Comparison of ENCODE assay signal across 23 mouse cellular contexts in genomic region chr14:8313877-8314276, GRCm38 (mm10). TPM values are rescaled to one million over a fixed set of nuclear protein-coding genes. Genes with fewer than 3 reads are reported as not detected.
DNase-seq lines count a peak whose midpoint lies in the region; ATAC-seq and TF ChIP-seq lines count a peak whose summit lies in the region.
"Had no signal": no experiment of that assay in that cellular context is flagged by ENCODE, and none has a peak within 500 bp of the region (broad histone marks: within the 10 kb centered on the region; RNA-seq: fewer than 3 reads in every experiment).

No protein-coding gene starts in this region.

- 34% methylated on average over 7 of the region's 7 CpGs for WGBS in hindbrain, postnatal 0 days
- 33% methylated on average over 7 of the region's 7 CpGs for WGBS in hindbrain, embryonic 13.5 days

- H3K4me2 ChIP-seq in hindbrain, postnatal 0 days (ENCODE audit: low read depth, low read length), result no peak overlapping the region
- no peak overlapping the region for H3K4me2 ChIP-seq in hindbrain, embryonic 13.5 days
- H3K4me2 ChIP-seq: heart, embryonic 11.5 days; neural tube, embryonic 15.5 days had no signal

- no peak for ATAC-seq in hindbrain, postnatal 0 days
- no peak for ATAC-seq in hindbrain, embryonic 13.5 days (ENCODE audit: low FRiP score)
- ATAC-seq: forebrain, embryonic 16.5 days; hindbrain, embryonic 16.5 days; intestine, embryonic 16.5 days had no signal

- no peak overlapping the region for H3K4me3 ChIP-seq in hindbrain, postnatal 0 days (ENCODE audit: low read length)
- H3K4me3 ChIP-seq in hindbrain, embryonic 13.5 days, result no peak overlapping the region
- H3K4me3 ChIP-seq: embryonic facial prominence, embryonic 10.5 days; gastrocnemius, adult 2 months; neural tube, embryonic 15.5 days had no signal

- no peak overlapping the region for H3K9ac ChIP-seq in hindbrain, postnatal 0 days (replicated peaks; ENCODE audit: low read length)
- H3K9ac ChIP-seq in hindbrain, embryonic 13.5 days, result no peak overlapping the region
- H3K9ac ChIP-seq: neural tube, embryonic 15.5 days had no signal

- H3K9me3 ChIP-seq in hindbrain, postnatal 0 days (ENCODE audit: low read length), result no peaks in the 10 kb centered on the region
- no peaks in the 10 kb centered on the region for H3K9me3 ChIP-seq in hindbrain, embryonic 13.5 days
- H3K9me3 ChIP-seq: embryonic facial prominence, embryonic 10.5 days; neural tube, embryonic 15.5 days had no signal

- H3K36me3 ChIP-seq in hindbrain, postnatal 0 days (ENCODE audit: insufficient read depth, low read length), result no peaks in the 10 kb centered on the region
- no peaks in the 10 kb centered on the region for H3K36me3 ChIP-seq in hindbrain, embryonic 13.5 days
- H3K36me3 ChIP-seq: embryonic facial prominence, embryonic 10.5 days; neural tube, embryonic 15.5 days had no signal

- no peaks in the 10 kb centered on the region for H3K4me1 ChIP-seq in hindbrain, postnatal 0 days (ENCODE audit: insufficient read depth, low read length)
- peaks cover 30% of the 10 kb centered on the region for H3K4me1 ChIP-seq in hindbrain, embryonic 13.5 days (replicated peaks)

- intact Hi-C loops in left cerebral cortex, postnatal 10 days (cut with DNase I), result no loop called here
- intact Hi-C loops in left cerebral cortex, postnatal 4 days (cut with DNase I), result no loop called here

- peak; percentile 28 for DNase-seq in hindbrain, postnatal 0 days (ENCODE audit: low spot score)
- peak; percentile 30 to 47 for DNase-seq in left cerebral cortex, postnatal 10 days (ENCODE audit: extremely low spot score in 1 of 2, low spot score in 2 of 2)
- no peak for DNase-seq in left cerebral cortex, postnatal 4 days
- DNase-seq in thymus, postnatal 14 days, result peak; percentile 9
- no peak for DNase-seq in thymus, postnatal 4 days
- no peak for DNase-seq in B cell, adult 2 months
- DNase-seq: cerebellum, adult 18-20 months; gastrocnemius, adult 2 months had no signal

- H3K27ac ChIP-seq in hindbrain, postnatal 0 days, result no peak overlapping the region
- H3K27ac ChIP-seq in hindbrain, embryonic 13.5 days, result no peak overlapping the region
- H3K27ac ChIP-seq: embryonic facial prominence, embryonic 10.5 days; gastrocnemius, adult 2 months; neural tube, embryonic 15.5 days had no signal

- TF ChIP-seq CTCF in hindbrain, postnatal 0 days (IDR thresholded peaks at IDR 0.05; ENCODE audit: low read depth), result no peak

- H3K27me3 ChIP-seq in hindbrain, postnatal 0 days (ENCODE audit: insufficient read depth, low read length), result peaks cover 16% of the 10 kb centered on the region; the same call in 1 of the 2 replicates
- peaks cover 67% of the 10 kb centered on the region for H3K27me3 ChIP-seq in hindbrain, embryonic 13.5 days

RNA-seq across cellular contexts. Expression of gene Fam107a, which starts 3.9 kb away (rescaled TPM):
- total RNA-seq in hindbrain, postnatal 0 days (2014; rRNA removed), result 8.8 and 11.4 TPM in 2 replicates
- polyA plus RNA-seq in hindbrain, postnatal 0 days (2015; fragmentation: Nextera tagmentation; extraction: Ambion mirVana), result 0.80 and 0.83 TPM in 2 replicates
- 0.17 and 0.34 TPM in 2 replicates for polyA plus RNA-seq in hindbrain, embryonic 13.5 days (2015; fragmentation: Nextera tagmentation; extraction: Ambion mirVana)
- 10 to 100 TPM; 27.7 to 82.3 TPM for total RNA-seq in left cerebral cortex, postnatal 10 days (2021)
- total RNA-seq in left cerebral cortex, postnatal 4 days (2021), result 1 to 10 TPM; 3.3 to 3.5 TPM
- total RNA-seq: common myeloid progenitor, adult 5-6 weeks; hematopoietic stem cell, adult 5-6 weeks; liver, adult 2 months; megakaryocyte-erythroid progenitor cell, adult 5-6 weeks had no signal
- polyA plus RNA-seq: liver, adult 2 months had no signal

RNA-seq across cellular contexts. Expression of gene Acox2, which starts 54.7 kb away (rescaled TPM):
- 0.50 TPM in 1 of 2 replicates, not detected in the other for total RNA-seq in hindbrain, postnatal 0 days (2014; rRNA removed)
- polyA plus RNA-seq in hindbrain, postnatal 0 days (2015; fragmentation: Nextera tagmentation; extraction: Ambion mirVana), result 0.30 and 0.41 TPM in 2 replicates
- polyA plus RNA-seq in hindbrain, embryonic 13.5 days (2015; fragmentation: Nextera tagmentation; extraction: Ambion mirVana), result not detected in 2 replicates
- under 1 TPM in 1 of 2 experiments, not detected in 1; 0.61 TPM for total RNA-seq in left cerebral cortex, postnatal 10 days (2021)
- total RNA-seq in left cerebral cortex, postnatal 4 days (2021), result under 1 TPM; 0.72 TPM
- total RNA-seq: common myeloid progenitor, adult 5-6 weeks; hematopoietic stem cell, adult 5-6 weeks; layer of hippocampus, postnatal 36 days; megakaryocyte-erythroid progenitor cell, adult 5-6 weeks had no signal
- polyA plus RNA-seq: embryonic facial prominence, embryonic 10.5 days; heart, postnatal 0 days; limb, embryonic 11.5 days; neural tube, embryonic 15.5 days; stomach, embryonic 14.5 days had no signal

Comparison
In these comparisons a context has a peak if more than half of its experiments do, and no peak if none do; other contexts are left out.
1. DNase-seq: peak in hindbrain, postnatal 0 days (single experiment), left cerebral cortex, postnatal 10 days (2 of 2) and thymus, postnatal 14 days (single experiment); none in left cerebral cortex, postnatal 4 days (single experiment), thymus, postnatal 4 days (single experiment) and B cell, adult 2 months (0 of 2).